Mouse (Mus musculus): ENCODE results near the gene Plxna4. TPM values are rescaled to one million over a fixed set of nuclear protein-coding genes. Genes with fewer than 3 reads are reported as not detected.

The Plxna4 gene
- polyA plus RNA-seq, 1 experiment from 2014 or later: 0.91 TPM

DNA sequence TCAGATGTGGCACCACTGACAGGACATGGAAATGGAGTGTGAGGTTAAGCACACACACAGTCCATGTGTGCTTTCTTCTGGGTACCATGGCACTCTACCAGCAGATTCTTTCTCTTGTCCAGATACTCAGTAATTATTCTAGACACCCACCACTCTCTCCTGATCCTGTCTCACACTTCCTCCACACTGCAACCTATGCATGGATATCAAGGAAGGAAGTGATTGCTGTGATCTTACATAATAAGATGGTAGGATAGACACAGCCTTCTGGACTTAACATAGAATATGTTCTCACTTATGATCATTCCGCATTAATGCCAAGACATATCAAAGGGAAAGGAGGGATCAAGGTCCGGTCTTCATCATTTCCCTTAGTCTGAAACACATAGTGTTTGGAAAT, 92.5 kb downstream of the Plxna4 start:
- no peak overlapping the region for H3K27ac ChIP-seq (ENCODE audit: low read depth, low read length)
- no peaks in the 10 kb centered on the region for H3K36me3 ChIP-seq (ENCODE audit: control insufficient read depth, insufficient read depth)
- no peaks in the 10 kb centered on the region for H3K4me1 ChIP-seq (replicated peaks; ENCODE audit: control insufficient read depth, insufficient read depth, low read length)
- H3K9ac ChIP-seq (ENCODE audit: low read depth, low read length): no peak overlapping the region
- WGBS: 95% methylated on average over 2 of the region's 2 CpGs
- ATAC-seq: no peak
- no peak for TF ChIP-seq CTCF (IDR thresholded peaks at IDR 0.05; ENCODE audit: low read depth)
- H3K4me3 ChIP-seq (ENCODE audit: low read depth, low read length): no peak overlapping the region
- H3K27me3 ChIP-seq (replicated peaks; ENCODE audit: control insufficient read depth, insufficient read depth, low read length): no peaks in the 10 kb centered on the region
- H3K9me3 ChIP-seq (ENCODE audit: control insufficient read depth): no peaks in the 10 kb centered on the region
- H3K4me2 ChIP-seq (replicated peaks; ENCODE audit: low read depth): no peak overlapping the region

- no peaks in the 10 kb centered on the region for H3K9me3 ChIP-seq (ENCODE audit: control insufficient read depth)
- H3K9ac ChIP-seq (ENCODE audit: low read depth, low read length): no peak overlapping the region
- no peak overlapping the region for H3K4me3 ChIP-seq (ENCODE audit: low read depth, low read length)
- ATAC-seq: no peak
- no peak for TF ChIP-seq CTCF (IDR thresholded peaks at IDR 0.05; ENCODE audit: low read depth)
- no peaks in the 10 kb centered on the region for H3K27me3 ChIP-seq (replicated peaks; ENCODE audit: control insufficient read depth, insufficient read depth, low read length)
- no peak overlapping the region for H3K27ac ChIP-seq (ENCODE audit: low read depth, low read length)
- 36% methylated on average over 5 of the region's 5 CpGs for WGBS
- no peaks in the 10 kb centered on the region for H3K4me1 ChIP-seq (replicated peaks; ENCODE audit: control insufficient read depth, insufficient read depth, low read length)
- no peaks in the 10 kb centered on the region for H3K36me3 ChIP-seq (ENCODE audit: control insufficient read depth, insufficient read depth)
- H3K4me2 ChIP-seq (replicated peaks; ENCODE audit: low read depth): no peak overlapping the region
Observed at GRCm38 (mm10) chr6:32493557-32493956, 94.4 kb downstream of the Plxna4 start.

DNA sequence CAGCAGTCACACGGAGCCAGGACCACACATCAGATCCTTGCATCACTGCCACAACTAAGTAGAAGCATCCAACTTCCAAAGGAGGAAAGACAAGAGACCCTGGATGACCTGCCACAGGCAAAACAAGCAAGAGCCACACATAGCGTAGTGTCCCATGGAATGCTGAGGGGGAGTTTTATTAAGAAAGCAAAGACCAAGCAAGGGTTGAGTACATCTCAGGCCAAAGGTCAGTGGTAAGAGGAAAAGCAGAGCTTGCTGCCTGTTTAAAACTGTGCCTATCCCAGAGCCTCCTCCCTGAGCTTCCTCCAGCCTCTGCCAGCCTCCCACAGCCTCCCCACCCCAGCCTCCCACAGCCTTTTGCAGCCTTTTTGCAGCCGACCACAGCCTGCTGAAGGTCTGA, 100.9 kb downstream of the Plxna4 start:
- no peak for TF ChIP-seq CTCF (IDR thresholded peaks at IDR 0.05; ENCODE audit: low read depth)
- Histone ChIP-seq H3K9me3 (ENCODE audit: control insufficient read depth) (no peaks in the 10 kb centered on the region), H3K9ac (ENCODE audit: low read depth, low read length) (no peak overlapping the region), H3K36me3 (ENCODE audit: control insufficient read depth, insufficient read depth) (no peaks in the 10 kb centered on the region), H3K27ac (ENCODE audit: low read depth, low read length) (no peak overlapping the region), H3K4me1 (replicated peaks; ENCODE audit: control insufficient read depth, insufficient read depth, low read length) (no peaks in the 10 kb centered on the region), H3K27me3 (replicated peaks; ENCODE audit: control insufficient read depth, insufficient read depth, low read length) (no peaks in the 10 kb centered on the region), H3K4me3 (ENCODE audit: low read depth, low read length) (no peak overlapping the region), H3K4me2 (replicated peaks; ENCODE audit: low read depth) (no peak overlapping the region)
- 71% methylated on average over 3 of the region's 3 CpGs for WGBS
- ATAC-seq: no peak

DNA sequence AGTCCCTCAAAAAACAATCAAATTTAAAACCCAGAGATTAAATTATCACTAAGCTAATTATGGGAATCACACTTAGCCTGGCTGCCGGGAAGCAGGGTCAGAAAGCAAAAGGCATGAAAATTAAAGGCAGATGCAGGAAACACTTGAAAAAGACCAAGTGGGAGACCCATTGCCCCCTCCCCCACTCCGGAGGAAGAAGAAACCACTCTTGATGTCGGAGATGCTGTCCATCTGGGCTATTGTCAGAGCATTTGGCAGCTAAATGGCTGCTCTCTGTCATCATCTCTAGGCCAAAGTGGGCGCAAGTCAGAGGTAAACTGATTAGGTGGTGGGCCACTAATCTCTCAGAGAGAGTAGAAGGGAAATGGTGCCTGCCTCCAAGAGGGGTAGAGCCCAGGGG, 105.5 kb downstream of the Plxna4 start:
- Histone ChIP-seq H3K27ac (ENCODE audit: low read depth, low read length) (no peak overlapping the region), H3K9ac (ENCODE audit: low read depth, low read length) (no peak overlapping the region), H3K4me3 (ENCODE audit: low read depth, low read length) (no peak overlapping the region), H3K4me1 (replicated peaks; ENCODE audit: control insufficient read depth, insufficient read depth, low read length) (no peaks in the 10 kb centered on the region), H3K36me3 (ENCODE audit: control insufficient read depth, insufficient read depth) (no peaks in the 10 kb centered on the region), H3K4me2 (replicated peaks; ENCODE audit: low read depth) (no peak overlapping the region), H3K9me3 (ENCODE audit: control insufficient read depth) (no peaks in the 10 kb centered on the region), H3K27me3 (replicated peaks; ENCODE audit: control insufficient read depth, insufficient read depth, low read length) (no peaks in the 10 kb centered on the region)
- no peak for TF ChIP-seq CTCF (IDR thresholded peaks at IDR 0.05; ENCODE audit: low read depth)
- ATAC-seq: no peak
- 46% methylated on average over 4 of the region's 4 CpGs for WGBS

- H3K36me3 ChIP-seq (ENCODE audit: control insufficient read depth, insufficient read depth): no peaks in the 10 kb centered on the region
- no peaks in the 10 kb centered on the region for H3K27me3 ChIP-seq (replicated peaks; ENCODE audit: control insufficient read depth, insufficient read depth, low read length)
- no peak for ATAC-seq
- no peak overlapping the region for H3K4me2 ChIP-seq (replicated peaks; ENCODE audit: low read depth)
- H3K9ac ChIP-seq (ENCODE audit: low read depth, low read length): no peak overlapping the region
- no peak for TF ChIP-seq CTCF (IDR thresholded peaks at IDR 0.05; ENCODE audit: low read depth)
- WGBS: 68% methylated on average over 1 of the region's 1 CpGs
- H3K9me3 ChIP-seq (ENCODE audit: control insufficient read depth): no peaks in the 10 kb centered on the region
- no peak overlapping the region for H3K4me3 ChIP-seq (ENCODE audit: low read depth, low read length)
- H3K27ac ChIP-seq (ENCODE audit: low read depth, low read length): no peak overlapping the region
- no peaks in the 10 kb centered on the region for H3K4me1 ChIP-seq (replicated peaks; ENCODE audit: control insufficient read depth, insufficient read depth, low read length)
Observed at GRCm38 (mm10) chr6:32480741-32481140, 107.3 kb downstream of the Plxna4 start.

- Histone ChIP-seq H3K27me3 (replicated peaks; ENCODE audit: control insufficient read depth, insufficient read depth, low read length) (no peaks in the 10 kb centered on the region), H3K4me3 (ENCODE audit: low read depth, low read length) (no peak overlapping the region), H3K4me1 (replicated peaks; ENCODE audit: control insufficient read depth, insufficient read depth, low read length) (no peaks in the 10 kb centered on the region), H3K9me3 (ENCODE audit: control insufficient read depth) (no peaks in the 10 kb centered on the region), H3K36me3 (ENCODE audit: control insufficient read depth, insufficient read depth) (no peaks in the 10 kb centered on the region), H3K27ac (ENCODE audit: low read depth, low read length) (no peak overlapping the region), H3K9ac (ENCODE audit: low read depth, low read length) (no peak overlapping the region), H3K4me2 (replicated peaks; ENCODE audit: low read depth) (no peak overlapping the region)
- WGBS: 82% methylated on average over 2 of the region's 2 CpGs
- no peak for TF ChIP-seq CTCF (IDR thresholded peaks at IDR 0.05; ENCODE audit: low read depth)
- no peak for ATAC-seq
Observed at GRCm38 (mm10) chr6:32479765-32480164, 108.2 kb downstream of the Plxna4 start.

DNA sequence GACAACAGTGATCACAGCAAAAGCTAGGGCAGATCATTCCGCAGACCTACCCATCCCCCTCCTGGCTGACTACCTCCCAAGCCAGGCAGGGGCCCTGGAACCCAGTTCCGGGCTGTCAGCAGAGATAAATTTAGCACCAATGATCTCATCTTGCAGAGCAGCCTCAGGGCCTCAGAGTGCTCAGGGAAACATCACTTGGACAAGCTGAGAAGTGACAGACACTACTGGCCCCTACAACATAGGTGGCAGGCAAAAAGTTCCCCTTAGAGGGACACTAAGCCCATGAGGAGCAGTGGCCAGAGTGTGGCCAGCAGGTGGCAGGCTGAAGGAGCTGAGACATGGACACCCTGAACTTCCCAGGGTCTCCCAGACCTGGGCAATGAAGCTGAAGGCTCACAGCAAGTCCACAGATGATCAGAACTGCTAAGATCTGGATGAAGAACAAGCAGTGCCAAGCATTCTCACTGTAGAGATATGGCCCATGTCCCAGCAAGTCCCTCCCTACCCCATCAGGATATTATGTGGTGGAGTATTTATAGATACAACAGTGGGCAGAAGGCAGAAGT, 108.7 kb downstream of the Plxna4 start:
- WGBS: 28% methylated on average over 2 of the region's 2 CpGs
- Histone ChIP-seq H3K4me1 (replicated peaks; ENCODE audit: control insufficient read depth, insufficient read depth, low read length) (no peaks in the 10 kb centered on the region), H3K36me3 (ENCODE audit: control insufficient read depth, insufficient read depth) (no peaks in the 10 kb centered on the region), H3K27ac (ENCODE audit: low read depth, low read length) (no peak overlapping the region), H3K27me3 (replicated peaks; ENCODE audit: control insufficient read depth, insufficient read depth, low read length) (no peaks in the 10 kb centered on the region), H3K4me3 (ENCODE audit: low read depth, low read length) (no peak overlapping the region), H3K9ac (ENCODE audit: low read depth, low read length) (no peak overlapping the region), H3K4me2 (replicated peaks; ENCODE audit: low read depth) (no peak overlapping the region), H3K9me3 (ENCODE audit: control insufficient read depth) (no peaks in the 10 kb centered on the region)
- TF ChIP-seq CTCF (IDR thresholded peaks at IDR 0.05; ENCODE audit: low read depth): peak; percentile 73
- ATAC-seq: no peak
